Mouse (Mus musculus) limb, embryonic 14.5 days (tissue): Measurements from ENCODE around the gene Arhgef39. TPM values are rescaled to one million over a fixed set of nuclear protein-coding genes. Genes with fewer than 3 reads are reported as not detected.

Source experiments
- ATAC-seq: fragments of 200-750 bp; cut with Nextera tagmentation; 2 replicates; pipeline ENCODE4 v1.8.0; 2017; ENCODE audit warnings: low read depth, moderate number of reproducible peaks, moderate TSS enrichment; ENCODE audit not compliant: low FRiP score
- DNase-seq: peaks from one replicate; pipeline ENCODE4 v3.0.0-alpha.2; 2015; ENCODE audit warnings: low spot score
- H3K27ac ChIP-seq: fragments of 300-500 bp; sonication (generic); replicated peaks from 2 replicates; pipeline ENCODE4 v1.5.1; 2014; ENCODE audit warnings: low read depth, mild to moderate bottlenecking, low read length, moderate library complexity, mixed read lengths
- H3K27me3 ChIP-seq: fragments of 300-500 bp; sonication (generic); 2 replicates; pipeline ENCODE4 v1.6.1; 2014; ENCODE audit warnings: low read length, mixed read lengths; ENCODE audit not compliant: control insufficient read depth, insufficient read depth
- H3K36me3 ChIP-seq: fragments of 300-500 bp; sonication (generic); 2 replicates; pipeline ENCODE4 v1.6.1; 2014; ENCODE audit warnings: mild to moderate bottlenecking, low read length, moderate library complexity, mixed read lengths; ENCODE audit not compliant: control insufficient read depth, insufficient read depth
- H3K4me1 ChIP-seq: fragments of 300-500 bp; sonication (generic); 2 replicates; pipeline ENCODE4 v1.6.1; 2014; ENCODE audit warnings: antibody characterized with exemption, low read length, mixed read lengths; ENCODE audit not compliant: control insufficient read depth, insufficient read depth
- H3K4me2 ChIP-seq: fragments of 300-500 bp; sonication (generic); replicated peaks from 2 replicates; pipeline ENCODE4 v1.6.1; 2014; ENCODE audit warnings: low read depth, mild to moderate bottlenecking, low read length, moderate library complexity; ENCODE audit not compliant: severe bottlenecking
- H3K4me3 ChIP-seq: fragments of 300-500 bp; sonication (generic); replicated peaks from 2 replicates; pipeline ENCODE4 v1.5.1; 2014; ENCODE audit warnings: low read length
- H3K9ac ChIP-seq: fragments of 300-500 bp; sonication (generic); 2 replicates; pipeline ENCODE4 v1.6.1; 2014; ENCODE audit warnings: mild to moderate bottlenecking, low read depth, low read length, moderate library complexity; ENCODE audit not compliant: severe bottlenecking
- H3K9me3 ChIP-seq: fragments of 300-500 bp; sonication (generic); 2 replicates; pipeline ENCODE4 v1.6.1; 2016; ENCODE audit warnings: low read length; ENCODE audit not compliant: control insufficient read depth
- POLR2A ChIP-seq: fragments of 200-500 bp; IDR thresholded peaks from 2 replicates; pipeline ENCODE4 v1.8.0; 2012; ENCODE audit warnings: inconsistent platforms, mild to moderate bottlenecking, moderate library complexity, borderline replicate concordance; ENCODE audit not compliant: insufficient read depth, insufficient read length; ENCODE audit errors: extremely low read depth
- WGBS: fragments of 180-500 bp; shearing (Covaris S2); extraction: QIAGEN DNeasy Blood & Tissue Kit; methylation state at CpG from one replicate; pipeline ENCODE4 v1.1.7; 2014; 5-methylcytosine and 5-hydroxymethylcytosine counted together
- polyA plus RNA-seq, 2 experiments: library from polyadenylated mRNA; depleted of rRNA in 1 of 2; stranded (reverse) in 1 of 2; unstranded in 1 of 2; fragments of >200 nt; fragmentation: Nextera tagmentation in 1 of 2; extraction: Ambion mirVana in 1 of 2; gene quantifications; 2 replicates each; pipeline versions ENCODE4 v1.2.1 to v1.2.3; 2012 to 2014

Gene Arhgef39
- polyA plus RNA-seq, 2 experiments = 25.2 to 84.9 TPM

GRCm38 (mm10) chr4:43466872-43467271 is 32.6 kb downstream of the Arhgef39 start:
- H3K27me3 ChIP-seq = no peaks in the 10 kb centered on the region
- no peaks in the 10 kb centered on the region for H3K9me3 ChIP-seq
- H3K4me3 ChIP-seq = no peak overlapping the region
- DNase-seq (no peak), ATAC-seq (no peak)
- no peak overlapping the region for H3K4me2 ChIP-seq
- no peaks in the 10 kb centered on the region for H3K4me1 ChIP-seq
- WGBS = 87% methylated on average over 7 of the region's 7 CpGs
- no peaks in the 10 kb centered on the region for H3K36me3 ChIP-seq
- H3K27ac ChIP-seq = no peak overlapping the region
- TF ChIP-seq POLR2A = no peak
- no peak overlapping the region for H3K9ac ChIP-seq

DNA sequence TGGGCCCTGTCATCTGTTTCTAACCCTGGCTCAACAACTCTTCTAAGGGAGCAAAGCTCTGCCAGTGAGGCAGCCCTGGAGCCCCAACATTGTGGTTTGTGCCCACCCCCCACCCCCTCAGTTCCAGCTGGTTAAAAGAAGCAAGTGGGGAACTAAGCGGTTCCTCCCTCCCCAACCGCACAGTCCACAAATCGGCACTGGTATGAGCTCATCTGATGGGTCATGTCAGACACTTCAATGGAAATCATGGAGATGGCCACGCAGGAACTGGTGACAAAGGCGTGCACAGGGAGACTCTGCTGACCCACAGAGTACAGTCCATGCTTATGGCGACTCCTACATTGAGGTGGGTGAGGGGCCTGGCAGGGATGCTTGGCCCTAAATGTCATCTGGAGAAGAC is 33.6 kb downstream of the Arhgef39 start:
- Histone ChIP-seq H3K4me3 (no peak overlapping the region), H3K4me2 (no peak overlapping the region), H3K27me3 (no peaks in the 10 kb centered on the region), H3K27ac (no peak overlapping the region), H3K9me3 (no peaks in the 10 kb centered on the region), H3K9ac (no peak overlapping the region), H3K36me3 (no peaks in the 10 kb centered on the region), H3K4me1 (no peaks in the 10 kb centered on the region)
- TF ChIP-seq POLR2A = no peak
- DNase-seq (no peak), ATAC-seq (no peak)
- 88% methylated on average over 6 of the region's 6 CpGs for WGBS

DNA sequence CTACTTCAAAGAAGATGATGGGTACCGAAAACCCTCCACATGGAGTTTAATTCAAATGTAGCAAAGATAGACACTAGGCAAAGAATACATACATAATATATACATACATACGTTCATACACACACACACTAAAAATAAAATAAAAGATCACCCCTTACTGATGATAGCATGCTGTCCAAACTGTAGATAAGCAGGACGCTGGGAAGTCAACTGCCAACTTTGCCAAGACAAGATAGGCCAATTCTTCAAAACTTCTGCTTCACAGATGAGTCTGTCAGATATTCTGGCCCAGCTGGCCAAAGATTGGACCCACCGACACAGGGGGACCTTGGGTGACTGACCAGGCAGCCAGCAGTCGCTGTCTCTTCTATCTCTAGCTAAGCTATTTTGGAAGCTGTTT is 36.4 kb downstream of the Arhgef39 start:
- Histone ChIP-seq H3K4me3 (no peak overlapping the region), H3K4me2 (no peak overlapping the region), H3K27me3 (no peaks in the 10 kb centered on the region), H3K9me3 (no peaks in the 10 kb centered on the region), H3K36me3 (no peaks in the 10 kb centered on the region), H3K27ac (no peak overlapping the region), H3K9ac (no peak overlapping the region), H3K4me1 (no peaks in the 10 kb centered on the region)
- no peak for TF ChIP-seq POLR2A
- no peak for ATAC-seq
- 92% methylated on average over 5 of the region's 5 CpGs for WGBS
- no peak for DNase-seq

DNA sequence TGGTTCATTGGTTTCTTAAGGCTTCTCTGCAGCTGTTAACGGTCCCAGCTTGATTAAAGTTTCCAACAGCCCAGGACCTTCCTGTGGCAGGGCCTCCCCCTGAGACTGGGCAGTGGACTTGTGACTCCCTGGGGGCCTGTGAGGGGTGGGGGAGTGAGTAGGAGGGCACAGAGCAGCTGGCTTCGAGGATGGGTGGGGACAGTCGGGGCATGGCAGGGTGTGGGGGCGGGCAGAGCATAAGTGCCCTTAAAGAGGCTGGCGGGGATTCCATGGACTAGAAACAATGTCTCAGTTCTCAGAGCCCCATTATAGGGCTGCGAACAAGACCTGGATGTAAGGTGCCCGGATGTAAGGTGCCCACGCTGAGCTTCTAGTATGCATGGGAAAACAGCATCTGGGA is 42.4 kb downstream of the Arhgef39 start:
- 18% methylated on average over 8 of the region's 8 CpGs for WGBS
- no peak for ATAC-seq
- Histone ChIP-seq H3K9ac (no peak overlapping the region), H3K9me3 (no peaks in the 10 kb centered on the region), H3K36me3 (no peaks in the 10 kb centered on the region), H3K4me3 (no peak overlapping the region), H3K4me2 (no peak overlapping the region), H3K4me1 (peaks cover 17% of the 10 kb centered on the region), H3K27ac (no peak overlapping the region), H3K27me3 (peaks cover 29% of the 10 kb centered on the region)
- TF ChIP-seq POLR2A = no peak
- DNase-seq = no peak

DNA sequence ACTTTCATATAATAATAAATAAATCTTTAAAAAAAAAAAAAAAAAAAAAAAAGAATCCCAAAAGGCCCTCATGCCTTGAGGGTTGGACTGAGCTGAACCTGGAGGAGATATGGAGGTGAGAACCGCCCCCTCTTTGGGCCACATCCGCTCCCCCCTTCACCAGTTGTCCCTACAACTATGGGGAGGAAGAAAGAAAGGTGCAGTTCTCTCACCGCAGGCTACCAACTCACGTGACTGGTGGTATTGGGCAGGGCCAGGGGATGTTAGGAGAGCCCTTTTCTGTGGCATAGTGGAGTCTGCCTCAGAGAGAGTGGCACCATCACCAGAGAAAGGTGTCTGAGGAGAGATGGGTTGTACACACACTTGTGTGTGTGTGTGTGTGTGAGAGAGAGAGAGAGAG is 43.0 kb downstream of the Arhgef39 start:
- ATAC-seq (no peak), DNase-seq (no peak)
- Histone ChIP-seq H3K9ac (no peak overlapping the region), H3K4me1 (peaks cover 17% of the 10 kb centered on the region), H3K4me2 (no peak overlapping the region), H3K4me3 (no peak overlapping the region), H3K9me3 (no peaks in the 10 kb centered on the region), H3K27ac (no peak overlapping the region), H3K36me3 (no peaks in the 10 kb centered on the region), H3K27me3 (peaks cover 30% of the 10 kb centered on the region)
- TF ChIP-seq POLR2A = no peak
- WGBS = 34% methylated on average over 4 of the region's 4 CpGs
